Mouse (Mus musculus) cerebellum, postnatal 25 days (tissue): Measurements from ENCODE around the gene Adipoq.

Experiments used
- DNase-seq, 2 experiments: peaks; one replicate each; pipeline ENCODE4 v3.0.0; 2021; ENCODE audit warnings: mixed read lengths in 2 of 2

The Adipoq gene

GRCm38 (mm10) chr16:23115486-23115885 lies 30.9 kb upstream of the Adipoq start:
- DNase-seq, result no peak

- no peak for DNase-seq
Observed at GRCm38 (mm10) chr16:23117173-23117572, 29.2 kb upstream of the Adipoq start.

GRCm38 (mm10) chr16:23122446-23122845 lies 23.9 kb upstream of the Adipoq start:
- no peak for DNase-seq

- no peak for DNase-seq
Observed at GRCm38 (mm10) chr16:23123104-23123503, 23.2 kb upstream of the Adipoq start.

GRCm38 (mm10) chr16:23124398-23124797 lies 21.9 kb upstream of the Adipoq start:
- DNase-seq, result no peak

- DNase-seq, result no peak
Observed at GRCm38 (mm10) chr16:23127311-23127672, 19.0 kb upstream of the Adipoq start.

GRCm38 (mm10) chr16:23127673-23128375 lies 18.5 kb upstream of the Adipoq start, which contains the start of gene Rfc4:
TSS of gene Rfc4 (minus strand) at chr16:23127737.
- DNase-seq, result peak; percentile 97

- DNase-seq, result no peak
Observed at GRCm38 (mm10) chr16:23130303-23130702, 16.0 kb upstream of the Adipoq start.

- DNase-seq, result no peak
Observed at GRCm38 (mm10) chr16:23132336-23132735, 14.0 kb upstream of the Adipoq start.

GRCm38 (mm10) chr16:23135421-23136149 lies 10.8 kb upstream of the Adipoq start:
- no peak for DNase-seq

- DNase-seq, result no peak
Observed at GRCm38 (mm10) chr16:23136406-23136970, 9.8 kb upstream of the Adipoq start.

GRCm38 (mm10) chr16:23140911-23141310 lies 5.4 kb upstream of the Adipoq start:
- no peak for DNase-seq

- DNase-seq, result no peak
Observed at GRCm38 (mm10) chr16:23144326-23144725, 2.0 kb upstream of the Adipoq start.

- no peak for DNase-seq
Observed at GRCm38 (mm10) chr16:23145211-23145610, 1.1 kb upstream of the Adipoq start.

GRCm38 (mm10) chr16:23148936-23149335 lies 2.6 kb downstream of the Adipoq start:
- no peak for DNase-seq

GRCm38 (mm10) chr16:23149396-23149795 lies 3.1 kb downstream of the Adipoq start:
- DNase-seq, result no peak

- DNase-seq, result peak in 1 of 2 experiments; percentile 14
Observed at GRCm38 (mm10) chr16:23151423-23151822, 5.1 kb downstream of the Adipoq start.

GRCm38 (mm10) chr16:23154261-23154660 lies 7.9 kb downstream of the Adipoq start:
- DNase-seq, result no peak

GRCm38 (mm10) chr16:23157013-23157412 lies 10.7 kb downstream of the Adipoq start:
- DNase-seq, result no peak

GRCm38 (mm10) chr16:23158292-23158691 lies 12.0 kb downstream of the Adipoq start:
- DNase-seq, result no peak

- no peak for DNase-seq
Observed at GRCm38 (mm10) chr16:23158957-23159356, 12.6 kb downstream of the Adipoq start.

- DNase-seq, result no peak
Observed at GRCm38 (mm10) chr16:23159749-23160148, 13.4 kb downstream of the Adipoq start.

- DNase-seq, result no peak
Observed at GRCm38 (mm10) chr16:23162116-23162515, 15.8 kb downstream of the Adipoq start.

- no peak for DNase-seq
Observed at GRCm38 (mm10) chr16:23164443-23164842, 18.1 kb downstream of the Adipoq start.
